In the genomic region with DNA sequence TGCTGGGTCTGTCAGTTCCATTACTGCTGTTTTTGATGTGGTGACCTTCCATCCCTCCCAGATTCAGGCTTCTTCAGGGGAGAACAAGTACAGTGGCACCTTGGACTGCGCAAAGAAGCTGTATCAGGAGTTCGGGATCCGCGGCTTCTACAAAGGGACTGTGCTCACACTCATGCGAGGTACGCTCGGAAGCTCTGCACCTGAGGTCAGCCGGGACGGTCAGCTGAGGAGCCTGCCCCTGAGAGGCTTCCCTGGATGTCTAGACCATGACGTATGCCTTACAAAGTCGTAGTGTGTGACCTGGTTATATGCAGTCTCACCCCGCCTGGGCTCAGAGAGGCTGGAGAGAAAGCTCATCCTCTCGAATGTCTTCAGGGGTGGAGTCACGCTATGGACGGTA, we compare ENCODE assay signal across 27 mouse cellular contexts.
"Had no signal": no experiment of that assay in that cellular context is flagged by ENCODE, and none has a peak within 500 bp of the region (broad histone marks: within the 10 kb centered on the region; RNA-seq: fewer than 3 reads in every experiment).

No protein-coding gene starts in this region.

- ATAC-seq: forebrain, embryonic 13.5 days; forebrain, embryonic 14.5 days; forebrain, embryonic 15.5 days; forebrain, embryonic 16.5 days; forebrain, postnatal 0 days had no signal

- H3K27ac ChIP-seq: embryonic facial prominence, embryonic 10.5 days; embryonic facial prominence, embryonic 12.5 days; embryonic facial prominence, embryonic 13.5 days; embryonic facial prominence, embryonic 15.5 days; forebrain, embryonic 10.5 days; forebrain, embryonic 12.5 days; forebrain, embryonic 13.5 days; forebrain, embryonic 15.5 days; gastrocnemius, adult 2 months; heart, adult 2 months had no signal

- H3K9ac ChIP-seq: embryonic facial prominence, embryonic 12.5 days; embryonic facial prominence, embryonic 13.5 days; embryonic facial prominence, embryonic 15.5 days; forebrain, embryonic 12.5 days; forebrain, embryonic 13.5 days; forebrain, embryonic 15.5 days; forebrain, postnatal 0 days had no signal

- H3K4me3 ChIP-seq: embryonic facial prominence, embryonic 10.5 days; embryonic facial prominence, embryonic 12.5 days; embryonic facial prominence, embryonic 13.5 days; embryonic facial prominence, embryonic 15.5 days; erythroblast, embryonic 14.5 days; forebrain, embryonic 10.5 days; forebrain, embryonic 12.5 days; forebrain, embryonic 13.5 days; forebrain, embryonic 15.5 days; gastrocnemius, adult 2 months; heart, adult 2 months had no signal

- H3K9me3 ChIP-seq: embryonic facial prominence, embryonic 10.5 days; embryonic facial prominence, embryonic 12.5 days; embryonic facial prominence, embryonic 13.5 days; embryonic facial prominence, embryonic 15.5 days; forebrain, embryonic 10.5 days; forebrain, embryonic 12.5 days; forebrain, embryonic 13.5 days; forebrain, embryonic 15.5 days had no signal

- H3K4me1 ChIP-seq: embryonic facial prominence, embryonic 10.5 days; embryonic facial prominence, embryonic 12.5 days; embryonic facial prominence, embryonic 13.5 days; embryonic facial prominence, embryonic 15.5 days; forebrain, embryonic 10.5 days; forebrain, embryonic 12.5 days; forebrain, embryonic 13.5 days; forebrain, embryonic 15.5 days had no signal

- H3K27me3 ChIP-seq: embryonic facial prominence, embryonic 12.5 days; embryonic facial prominence, embryonic 13.5 days; embryonic facial prominence, embryonic 15.5 days; forebrain, embryonic 12.5 days; forebrain, embryonic 13.5 days; forebrain, embryonic 15.5 days had no signal

- H3K4me2 ChIP-seq: embryonic facial prominence, embryonic 12.5 days; embryonic facial prominence, embryonic 13.5 days; embryonic facial prominence, embryonic 15.5 days; forebrain, embryonic 12.5 days; forebrain, embryonic 13.5 days; forebrain, embryonic 15.5 days had no signal

- DNase-seq: cerebellum, adult 8-10 months; cerebellum, adult 9-10 months; cerebellum, adult 9-11 months; cerebellum, postnatal 10 days; cerebellum, postnatal 14 days; cerebellum, postnatal 25 days; cerebellum, postnatal 36 days; embryo, embryonic 11 days; forebrain, postnatal 0 days; gastrocnemius, adult 2 months; gastrocnemius, postnatal 10 days; gastrocnemius, postnatal 14 days; gastrocnemius, postnatal 25 days; gastrocnemius, postnatal 36 days; heart, adult 18-20 months; heart, adult 2 months had no signal
